ENCODE assay signal across 19 mouse cellular contexts in the genomic region with DNA sequence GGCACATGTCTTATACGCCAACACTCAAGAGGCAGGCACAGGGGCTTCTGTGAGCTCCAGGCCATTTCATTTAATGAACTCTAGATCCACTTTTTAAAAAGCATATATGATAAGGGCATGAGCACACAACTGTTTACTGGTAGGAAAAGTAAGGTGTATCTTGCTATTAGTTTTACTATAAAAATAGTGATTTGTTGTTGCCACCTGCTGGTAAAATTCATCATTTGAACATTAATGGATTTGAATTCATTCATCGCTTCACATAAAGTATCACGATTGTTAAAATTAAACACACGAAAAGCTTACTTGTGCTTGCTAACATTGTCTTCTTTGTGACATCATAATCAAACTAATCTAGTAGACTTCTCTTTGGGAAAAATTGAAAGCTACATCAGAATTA. TPM values are rescaled to one million over a fixed set of nuclear protein-coding genes. Genes with fewer than 3 reads are reported as not detected.
DNase-seq lines count a peak whose midpoint lies in the region; ATAC-seq and TF ChIP-seq lines count a peak whose summit lies in the region.
"Had no signal": no experiment of that assay in that cellular context is flagged by ENCODE, and none has a peak within 500 bp of the region (broad histone marks: within the 10 kb centered on the region; RNA-seq: fewer than 3 reads in every experiment).

No protein-coding gene starts in this region.

- no peaks in the 10 kb centered on the region for H3K36me3 ChIP-seq in kidney, adult 2 months (ENCODE audit: control insufficient read depth, insufficient read depth, low read length)
- H3K36me3 ChIP-seq in midbrain, embryonic 14.5 days (ENCODE audit: control insufficient read depth, insufficient read depth, low read length): no peaks in the 10 kb centered on the region
- no peaks in the 10 kb centered on the region for H3K36me3 ChIP-seq in midbrain, embryonic 13.5 days
- no peaks in the 10 kb centered on the region for H3K36me3 ChIP-seq in splenic B cell, adult 2 months (ENCODE audit: control insufficient read depth, insufficient read depth, low read length, poor library complexity, severe bottlenecking)
- H3K36me3 ChIP-seq: forebrain, embryonic 12.5 days; G1E; hindbrain, embryonic 12.5 days; limb, embryonic 12.5 days; liver, embryonic 15.5 days had no signal

- 77% methylated on average over 4 of the region's 4 CpGs for WGBS in kidney, adult 2 months
- WGBS in midbrain, embryonic 14.5 days: 96% methylated on average over 4 of the region's 4 CpGs
- 96% methylated on average over 4 of the region's 4 CpGs for WGBS in midbrain, embryonic 13.5 days

- ATAC-seq in CD4-positive, CD25-positive, alpha-beta regulatory T cell, adult 4 months: no peak
- no peak for ATAC-seq in midbrain, embryonic 14.5 days (ENCODE audit: low FRiP score, low TSS enrichment)
- no peak for ATAC-seq in midbrain, embryonic 13.5 days

- no peak overlapping the region for H3K27ac ChIP-seq in kidney, adult 2 months (ENCODE audit: insufficient read depth, low read depth, low read length)
- H3K27ac ChIP-seq in midbrain, embryonic 14.5 days (replicated peaks; ENCODE audit: low read depth, low read length): no peak overlapping the region
- H3K27ac ChIP-seq in midbrain, embryonic 13.5 days: no peak overlapping the region
- H3K27ac ChIP-seq: forebrain, embryonic 12.5 days; hindbrain, embryonic 12.5 days; limb, embryonic 12.5 days; liver, embryonic 15.5 days had no signal

- no peaks in the 10 kb centered on the region for H3K4me1 ChIP-seq in kidney, adult 2 months (ENCODE audit: control insufficient read depth, insufficient read depth, low read length)
- no peaks in the 10 kb centered on the region for H3K4me1 ChIP-seq in midbrain, embryonic 14.5 days (ENCODE audit: control insufficient read depth, insufficient read depth, low read length)
- no peaks in the 10 kb centered on the region for H3K4me1 ChIP-seq in midbrain, embryonic 13.5 days (replicated peaks)
- H3K4me1 ChIP-seq: hindbrain, embryonic 12.5 days; limb, embryonic 12.5 days; liver, embryonic 15.5 days had no signal

- H3K27me3 ChIP-seq in kidney, adult 2 months (replicated peaks; ENCODE audit: control insufficient read depth, insufficient read depth, low read length): no peaks in the 10 kb centered on the region
- H3K27me3 ChIP-seq in midbrain, embryonic 14.5 days (ENCODE audit: control insufficient read depth, insufficient read depth, low read length): no peaks in the 10 kb centered on the region
- no peaks in the 10 kb centered on the region for H3K27me3 ChIP-seq in midbrain, embryonic 13.5 days
- no peaks in the 10 kb centered on the region for H3K27me3 ChIP-seq in splenic B cell, adult 2 months (ENCODE audit: control insufficient read depth, insufficient read depth, low read length, poor library complexity, severe bottlenecking)
- H3K27me3 ChIP-seq: forebrain, embryonic 12.5 days; hindbrain, embryonic 12.5 days; limb, embryonic 12.5 days; liver, embryonic 15.5 days had no signal

- H3K9ac ChIP-seq in midbrain, embryonic 14.5 days (replicated peaks; ENCODE audit: low read length): no peak overlapping the region
- H3K9ac ChIP-seq in midbrain, embryonic 13.5 days (replicated peaks): no peak overlapping the region
- H3K9ac ChIP-seq: forebrain, embryonic 12.5 days; hindbrain, embryonic 12.5 days; limb, embryonic 12.5 days; liver, embryonic 15.5 days had no signal

- no peak overlapping the region for H3K4me2 ChIP-seq in midbrain, embryonic 14.5 days (ENCODE audit: low read length)
- no peak overlapping the region for H3K4me2 ChIP-seq in midbrain, embryonic 13.5 days (replicated peaks)
- H3K4me2 ChIP-seq: forebrain, embryonic 12.5 days; hindbrain, embryonic 12.5 days; limb, embryonic 12.5 days; liver, embryonic 15.5 days had no signal

- no peak overlapping the region for H3K4me3 ChIP-seq in kidney, adult 2 months (ENCODE audit: insufficient read depth, low read depth, low read length)
- no peak overlapping the region for H3K4me3 ChIP-seq in midbrain, embryonic 14.5 days (replicated peaks; ENCODE audit: low read depth, low read length)
- no peak overlapping the region for H3K4me3 ChIP-seq in midbrain, embryonic 13.5 days (replicated peaks)
- H3K4me3 ChIP-seq: forebrain, embryonic 12.5 days; hindbrain, embryonic 12.5 days; limb, embryonic 12.5 days; liver, embryonic 15.5 days had no signal

- peak; percentile 34 for DNase-seq in CD4-positive, CD25-positive, alpha-beta regulatory T cell, adult 2 months (ENCODE audit: low read depth, low spot score)
- peak; percentile 25 for DNase-seq in kidney, adult 2 months
- DNase-seq in kidney, postnatal 10 days: no peak
- peak; percentile 63 for DNase-seq in midbrain, embryonic 14.5 days
- DNase-seq in splenic B cell, adult 2 months (ENCODE audit: low read depth, low spot score): peak; percentile 25
- no peak for DNase-seq in B cell, adult 2 months
- DNase-seq: adrenal gland, adult 8-10 months; cerebellum, adult 11-12 months; cerebellum, postnatal 25 days; lung, postnatal 14 days; retina, postnatal 1 day; thymus, adult 18-20 months had no signal

- TF ChIP-seq POLR2A in kidney, adult 2 months (IDR thresholded peaks at IDR 0.05; ENCODE audit: low read depth, low read length): no peak

- no peak for TF ChIP-seq CTCF in kidney, adult 2 months (conservative IDR thresholded peaks at IDR 0.05; ENCODE audit: insufficient read depth, insufficient read length, low read depth, low read length)

- no peaks in the 10 kb centered on the region for H3K9me3 ChIP-seq in midbrain, embryonic 14.5 days (ENCODE audit: control insufficient read depth, low read length)
- no peaks in the 10 kb centered on the region for H3K9me3 ChIP-seq in midbrain, embryonic 13.5 days
- H3K9me3 ChIP-seq: forebrain, embryonic 12.5 days; G1E; hindbrain, embryonic 12.5 days; limb, embryonic 12.5 days; liver, embryonic 15.5 days had no signal

RNA-seq across cellular contexts. Expression of a gene that starts 27.8 kb away (rescaled TPM):
- 10 to 100 TPM; 85.5 to 86.7 TPM for polyA plus RNA-seq in CD4-positive, CD25-positive, alpha-beta regulatory T cell, adult 4 months (2017; shearing (Covaris generic))
- polyA plus RNA-seq in kidney, adult 2 months (2012; rRNA removed): 6.2 and 6.6 TPM in 2 replicates
- 113 and 121 TPM in 2 replicates for polyA plus RNA-seq in midbrain, embryonic 14.5 days (2014; fragmentation: Nextera tagmentation; extraction: Ambion mirVana)
- 96.6 and 101 TPM in 2 replicates for polyA plus RNA-seq in midbrain, embryonic 13.5 days (2015; fragmentation: Nextera tagmentation; extraction: Ambion mirVana)

Comparison
In these comparisons a context has a peak if more than half of its experiments do, and no peak if none do; other contexts are left out.
1. DNase-seq: peak in CD4-positive, CD25-positive, alpha-beta regulatory T cell, adult 2 months (single experiment), kidney, adult 2 months (single experiment), midbrain, embryonic 14.5 days (single experiment) and splenic B cell, adult 2 months (single experiment); none in kidney, postnatal 10 days (single experiment) and B cell, adult 2 months (0 of 2).
2. RNA of a gene that starts 27.8 kb away (polyA plus RNA-seq): 113 to 121 TPM in midbrain, embryonic 14.5 days, 96.6 to 101 TPM in midbrain, embryonic 13.5 days and 85.5 to 86.7 TPM in CD4-positive, CD25-positive, alpha-beta regulatory T cell, adult 4 months; 6.2 to 6.6 TPM in kidney, adult 2 months; every median in the first group is over 10 times any median in the second.